Mouse (Mus musculus) WW6 (cell line): ENCODE data around the gene Clybl.

ENCODE experiments used
- DNase-seq: peaks from one replicate; pipeline ENCODE4 v3.0.0-alpha.2; 2013; ENCODE audit warnings: low read depth, low spot score

Gene Clybl

GRCm38 (mm10) chr14:122413542-122413928 lies 232.0 kb downstream of the Clybl start:
- DNase-seq = no peak

- DNase-seq = no peak
Measured at GRCm38 (mm10) chr14:122414786-122415185, 233.3 kb downstream of the Clybl start.

- peak; percentile 78 for DNase-seq
Measured at GRCm38 (mm10) chr14:122416166-122416771, 234.8 kb downstream of the Clybl start.

- no peak for DNase-seq
Measured at GRCm38 (mm10) chr14:122424441-122424840, 242.9 kb downstream of the Clybl start.

GRCm38 (mm10) chr14:122426529-122427203 lies 245.2 kb downstream of the Clybl start:
- no peak for DNase-seq

GRCm38 (mm10) chr14:122427204-122427560 lies 245.7 kb downstream of the Clybl start:
- no peak for DNase-seq

GRCm38 (mm10) chr14:122427654-122428053 lies 246.2 kb downstream of the Clybl start:
- no peak for DNase-seq

GRCm38 (mm10) chr14:122432558-122432957 lies 251.1 kb downstream of the Clybl start:
- DNase-seq = no peak

GRCm38 (mm10) chr14:122434039-122434438 lies 252.5 kb downstream of the Clybl start:
- DNase-seq = peak; percentile 42

- DNase-seq = no peak
Measured at GRCm38 (mm10) chr14:122436850-122437249, 255.3 kb downstream of the Clybl start.

GRCm38 (mm10) chr14:122449601-122450495 lies 268.3 kb downstream of the Clybl start:
- no peak for DNase-seq

- no peak for DNase-seq
Measured at GRCm38 (mm10) chr14:122450496-122451382, 269.2 kb downstream of the Clybl start, which contains the start of gene Gm5089. Gm5089 (minus strand) TSS chr14:122451115.

- no peak for DNase-seq
Measured at GRCm38 (mm10) chr14:122451551-122452145, 270.1 kb downstream of the Clybl start.
